Mouse (Mus musculus): ENCODE measurements around the gene Smad9.

The Smad9 gene

DNA sequence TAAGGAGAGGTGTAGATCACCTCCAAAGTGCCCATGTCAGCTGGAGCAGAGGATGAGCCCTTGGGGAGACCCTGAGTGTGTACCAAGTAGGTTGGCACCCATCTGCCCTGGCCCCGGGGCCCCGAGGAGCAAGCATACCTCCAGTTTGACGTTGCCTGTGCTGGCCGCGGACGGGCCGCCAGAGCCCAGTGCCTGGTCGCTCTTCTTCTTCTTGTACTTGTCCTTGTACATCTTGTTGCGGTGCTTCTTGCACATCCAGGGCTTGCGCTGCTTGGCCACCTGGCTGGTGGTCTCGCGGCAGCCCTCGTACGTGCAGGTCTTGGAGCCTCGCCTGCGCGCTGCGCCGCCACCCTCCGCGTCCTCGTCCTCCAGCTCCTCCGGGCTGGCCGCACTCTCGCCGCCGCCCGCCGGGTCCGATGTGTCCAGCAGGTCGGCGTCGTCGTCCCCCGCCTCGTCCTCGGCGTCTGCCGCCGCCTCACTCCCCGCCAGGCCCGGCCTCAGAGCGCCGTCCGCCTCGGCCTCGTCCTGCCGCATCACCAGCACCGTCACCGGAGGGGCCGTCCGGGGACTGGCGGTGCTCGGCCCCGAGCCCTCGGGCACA lies 51.8 kb downstream of the Smad9 start:
- peak in 1 of 2 experiments; percentile 17 for DNase-seq (ENCODE audit: low read depth in 2 of 2, low spot score in 2 of 2)

- DNase-seq (ENCODE audit: low read depth in 2 of 2, low spot score in 2 of 2): peak; percentile 92
Observed at GRCm38 (mm10) chr3:54807666-54808217, 52.4 kb downstream of the Smad9 start, which contains the start of gene Rfxap. Rfxap (minus strand) TSS chr3:54807791.

DNA sequence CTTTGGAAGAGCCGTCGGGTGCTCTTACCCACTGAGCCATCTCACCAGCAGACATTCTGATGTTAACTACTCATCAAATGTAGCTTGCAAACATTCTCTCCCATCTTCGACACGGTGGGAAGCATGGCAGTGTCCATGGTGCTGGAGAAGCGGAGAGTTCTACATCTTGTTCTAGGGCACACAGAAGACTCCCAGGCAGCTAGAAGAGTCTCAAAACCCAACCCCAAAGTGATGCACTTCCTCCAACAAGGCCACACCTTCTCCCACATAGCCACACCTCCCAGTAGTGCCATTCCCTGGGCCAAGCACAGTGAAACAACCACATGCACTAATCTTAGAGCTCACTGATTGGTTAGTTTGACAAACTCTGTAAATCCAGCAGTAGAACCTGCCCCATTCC lies 53.7 kb downstream of the Smad9 start:
- DNase-seq (ENCODE audit: low read depth in 2 of 2, low spot score in 2 of 2): peak in 1 of 2 experiments; percentile 6

GRCm38 (mm10) chr3:54811616-54812015 lies 56.2 kb downstream of the Smad9 start:
- DNase-seq (ENCODE audit: low read depth in 2 of 2, low spot score in 2 of 2): no peak

DNA sequence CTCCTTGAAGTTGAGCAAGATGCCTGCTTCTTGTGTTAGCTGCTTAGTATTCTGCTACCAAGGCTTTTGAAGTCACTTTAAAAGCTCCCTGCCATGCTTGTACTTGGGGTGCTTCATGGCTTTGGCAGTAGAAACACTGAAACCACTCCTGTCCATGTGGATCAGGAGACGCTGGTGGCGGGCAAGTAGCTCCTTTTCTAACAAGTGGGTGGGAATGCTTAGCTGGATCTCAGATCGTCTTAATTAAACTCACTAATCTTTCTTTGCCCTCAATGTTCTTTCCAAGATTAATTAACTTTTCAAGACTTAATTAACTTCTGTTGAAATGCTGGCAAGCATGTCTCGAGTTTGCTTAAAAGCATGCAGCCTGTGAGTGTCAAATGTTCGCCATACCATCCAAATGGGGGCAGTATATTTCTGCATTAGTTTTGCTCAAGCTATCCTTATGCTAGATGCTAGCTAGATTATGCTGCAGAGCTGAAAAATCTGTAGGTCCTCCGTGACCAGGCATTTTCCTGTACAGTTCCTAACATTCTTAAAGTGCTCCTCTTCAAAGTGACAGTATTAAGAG lies 58.1 kb downstream of the Smad9 start:
- no peak for DNase-seq (ENCODE audit: low read depth in 2 of 2, low spot score in 2 of 2)

DNA sequence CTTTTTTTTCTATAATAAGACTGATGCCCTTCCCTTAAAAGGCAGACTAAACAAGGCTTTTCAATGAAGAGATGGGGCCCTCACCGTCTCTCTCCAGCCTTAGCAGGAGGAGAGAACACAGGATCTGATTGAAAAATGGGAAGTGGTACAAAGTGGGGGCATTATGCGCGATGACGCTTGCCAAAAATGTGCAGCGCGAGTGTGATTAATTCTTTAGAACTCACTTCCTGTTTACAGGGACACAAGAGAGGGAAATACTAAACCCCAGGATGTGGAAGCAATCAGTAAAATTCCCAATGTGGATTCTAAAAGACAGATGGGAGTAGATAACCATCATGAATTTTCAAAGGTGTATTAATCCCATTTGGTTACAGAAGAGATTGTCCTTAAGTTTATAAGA lies 59.2 kb downstream of the Smad9 start:
- no peak for DNase-seq (ENCODE audit: low read depth in 2 of 2, low spot score in 2 of 2)

GRCm38 (mm10) chr3:54815292-54815691 lies 59.9 kb downstream of the Smad9 start:
- peak; percentile 20 to 29 for DNase-seq (ENCODE audit: low read depth in 2 of 2, low spot score in 2 of 2)

- DNase-seq (ENCODE audit: low read depth in 2 of 2, low spot score in 2 of 2): no peak
Observed at GRCm38 (mm10) chr3:54822526-54822925, 67.1 kb downstream of the Smad9 start.

GRCm38 (mm10) chr3:54832491-54832890 lies 77.1 kb downstream of the Smad9 start:
- no peak for DNase-seq (ENCODE audit: low read depth in 2 of 2, low spot score in 2 of 2)

DNA sequence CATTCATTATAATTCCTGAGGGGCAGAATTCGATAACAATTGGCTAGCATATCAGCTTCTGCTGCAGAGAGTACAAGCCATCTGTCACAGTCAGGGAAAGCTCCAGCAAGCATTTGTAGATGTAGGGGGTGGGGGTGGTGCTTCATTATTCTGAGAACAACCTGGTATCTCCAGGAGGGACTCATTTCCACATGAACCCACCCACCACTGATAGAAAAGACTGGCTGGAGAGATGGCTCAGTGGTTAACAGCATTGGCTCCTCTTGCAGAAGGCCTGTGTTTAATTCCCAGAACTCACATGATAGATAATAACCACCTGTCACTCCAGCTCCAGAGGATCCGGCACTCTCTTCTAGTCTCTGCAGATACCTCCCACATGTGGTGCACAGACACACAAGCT lies 80.0 kb downstream of the Smad9 start:
- no peak for DNase-seq (ENCODE audit: low read depth in 2 of 2, low spot score in 2 of 2)
